Mouse (Mus musculus): ENCODE results near the gene Pigu. TPM values are rescaled to one million over a fixed set of nuclear protein-coding genes. Genes with fewer than 3 reads are reported as not detected.

Pigu gene
- total and polyA plus RNA-seq, 2 experiments: 9.3 to 24.0 TPM

DNA sequence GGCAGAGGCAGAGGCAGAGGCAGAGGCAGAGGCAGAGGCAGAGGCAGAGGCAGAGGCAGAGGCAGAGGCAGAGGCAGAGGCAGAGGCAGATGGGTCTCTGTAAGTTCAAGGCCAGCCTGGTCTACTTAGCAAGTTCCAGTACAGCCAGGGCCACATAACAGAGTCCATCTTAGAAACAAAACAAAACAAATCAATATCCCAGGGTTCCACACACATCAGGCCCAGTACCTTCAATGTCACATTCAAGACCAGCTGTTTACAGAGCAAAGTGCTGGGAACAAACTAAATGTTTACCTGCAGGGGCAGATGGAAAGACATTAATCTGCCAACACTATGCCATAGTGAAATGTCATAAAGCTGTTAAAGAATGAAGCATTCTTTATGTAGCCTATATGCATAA, 17.3 kb upstream of the Pigu start:
- DNase-seq (ENCODE audit: extremely low read depth, low read depth, low spot score): peak; percentile 92
- peaks cover 27% of the 10 kb centered on the region for H3K4me1 ChIP-seq (ENCODE audit: control insufficient read depth, insufficient read depth, low read length)
- no peaks in the 10 kb centered on the region for H3K27me3 ChIP-seq (ENCODE audit: control insufficient read depth, insufficient read depth, low read length)
- H3K36me3 ChIP-seq (ENCODE audit: control insufficient read depth, insufficient read depth, low read length): no peaks in the 10 kb centered on the region
- H3K4me3 ChIP-seq (ENCODE audit: insufficient read depth, low read depth, low read length): no peak overlapping the region
- peak overlapping the region; percentile 98 for H3K27ac ChIP-seq (replicated peaks; ENCODE audit: insufficient read depth, low read depth, low read length)
- no peaks in the 10 kb centered on the region for H3K79me2 ChIP-seq (ENCODE audit: control insufficient read depth, insufficient read depth, low read length)
- H3K9ac ChIP-seq (ENCODE audit: low read depth, low read length): peak overlapping the region; percentile 73
- no peak for TF ChIP-seq CTCF (IDR thresholded peaks at IDR 0.05; ENCODE audit: low read depth, low read length)
- TF ChIP-seq POLR2A (IDR thresholded peaks at IDR 0.05; ENCODE audit: extremely low read depth, insufficient read depth, low read length): no peak

DNA sequence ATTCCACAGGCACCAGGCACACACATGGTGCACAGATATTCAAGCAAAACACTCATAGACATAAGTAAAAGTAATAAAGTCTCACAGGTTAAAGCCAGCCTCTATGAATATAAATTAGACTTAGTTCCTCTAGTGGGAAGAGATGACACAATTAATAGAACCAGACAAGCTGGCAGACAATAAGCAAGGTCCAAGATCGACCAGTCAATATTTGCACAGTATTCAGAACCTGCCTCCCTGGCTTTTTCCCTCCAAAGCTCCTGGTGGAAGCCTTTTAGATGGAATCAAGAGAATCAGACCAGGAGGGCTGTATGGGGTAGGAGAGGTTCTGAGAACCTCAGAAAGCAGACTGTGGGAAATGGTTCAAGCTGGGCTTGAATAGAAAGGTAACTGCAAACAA, 16.7 kb upstream of the Pigu start:
- peak overlapping the region; percentile 73 for H3K9ac ChIP-seq (ENCODE audit: low read depth, low read length)
- peak; percentile 95 for DNase-seq (ENCODE audit: extremely low read depth, low read depth, low spot score)
- TF ChIP-seq POLR2A (IDR thresholded peaks at IDR 0.05; ENCODE audit: extremely low read depth, insufficient read depth, low read length) (no peak), CTCF (IDR thresholded peaks at IDR 0.05; ENCODE audit: low read depth, low read length) (no peak)
- no peaks in the 10 kb centered on the region for H3K36me3 ChIP-seq (ENCODE audit: control insufficient read depth, insufficient read depth, low read length)
- no peaks in the 10 kb centered on the region for H3K79me2 ChIP-seq (ENCODE audit: control insufficient read depth, insufficient read depth, low read length)
- H3K27ac ChIP-seq (replicated peaks; ENCODE audit: insufficient read depth, low read depth, low read length): peak overlapping the region; percentile 98
- H3K4me3 ChIP-seq (ENCODE audit: insufficient read depth, low read depth, low read length): no peak overlapping the region
- no peaks in the 10 kb centered on the region for H3K27me3 ChIP-seq (ENCODE audit: control insufficient read depth, insufficient read depth, low read length)
- H3K4me1 ChIP-seq (ENCODE audit: control insufficient read depth, insufficient read depth, low read length): peaks cover 23% of the 10 kb centered on the region
- WGBS: 8% methylated on average over 1 of the region's 1 CpGs

DNA sequence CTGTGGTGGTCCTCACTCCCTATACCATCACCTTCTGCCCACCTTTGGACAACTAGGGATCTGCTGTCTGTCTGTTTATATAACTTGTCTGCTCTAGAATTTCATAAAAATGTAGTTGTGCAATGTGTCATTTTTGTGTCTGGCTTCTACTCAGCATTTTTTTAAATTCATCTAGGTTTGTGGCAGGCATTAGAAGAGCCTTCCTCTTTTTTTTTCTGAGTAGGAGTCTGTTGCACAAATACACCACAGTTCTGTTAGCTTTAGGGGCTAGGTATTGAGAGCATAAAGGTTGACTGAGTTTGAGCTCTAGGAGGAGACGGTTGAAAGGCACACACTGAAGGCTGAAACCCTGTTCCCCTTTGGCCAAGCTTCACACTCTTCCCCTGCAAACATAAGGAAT, 16.1 kb upstream of the Pigu start:
- Histone ChIP-seq H3K36me3 (ENCODE audit: control insufficient read depth, insufficient read depth, low read length) (no peaks in the 10 kb centered on the region), H3K9ac (ENCODE audit: low read depth, low read length) (peak overlapping the region; percentile 60), H3K4me1 (ENCODE audit: control insufficient read depth, insufficient read depth, low read length) (peaks cover 23% of the 10 kb centered on the region), H3K79me2 (ENCODE audit: control insufficient read depth, insufficient read depth, low read length) (no peaks in the 10 kb centered on the region), H3K4me3 (ENCODE audit: insufficient read depth, low read depth, low read length) (no peak overlapping the region), H3K27me3 (ENCODE audit: control insufficient read depth, insufficient read depth, low read length) (no peaks in the 10 kb centered on the region), H3K27ac (replicated peaks; ENCODE audit: insufficient read depth, low read depth, low read length) (peak overlapping the region; percentile 95)
- WGBS: 9% methylated on average over 1 of the region's 1 CpGs
- DNase-seq (ENCODE audit: extremely low read depth, low read depth, low spot score): peak; percentile 75
- TF ChIP-seq POLR2A (IDR thresholded peaks at IDR 0.05; ENCODE audit: extremely low read depth, insufficient read depth, low read length) (no peak), CTCF (IDR thresholded peaks at IDR 0.05; ENCODE audit: low read depth, low read length) (no peak)

DNA sequence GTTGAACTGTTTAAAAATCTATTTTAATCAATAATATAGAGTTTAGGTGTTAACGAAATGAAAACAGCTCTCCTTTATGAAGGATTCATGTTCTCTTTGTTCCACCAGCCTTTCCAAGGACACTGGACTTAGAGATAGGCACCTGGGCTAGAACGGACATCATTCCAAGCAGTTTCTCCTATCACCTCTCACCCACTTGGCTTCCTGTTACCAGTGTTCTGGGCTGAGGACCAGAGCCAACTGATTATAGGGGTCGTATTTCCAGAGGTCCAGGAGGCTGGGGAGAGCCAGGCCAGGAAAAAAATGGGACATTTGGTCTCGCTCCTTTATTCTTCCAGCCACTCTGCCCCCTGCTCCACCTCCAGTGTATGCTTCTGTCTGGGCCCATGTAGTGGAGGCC, 15.2 kb upstream of the Pigu start:
- WGBS: 10% methylated on average over 4 of the region's 4 CpGs
- H3K27me3 ChIP-seq (ENCODE audit: control insufficient read depth, insufficient read depth, low read length): no peaks in the 10 kb centered on the region
- H3K9ac ChIP-seq (ENCODE audit: low read depth, low read length): no peak overlapping the region
- H3K4me1 ChIP-seq (ENCODE audit: control insufficient read depth, insufficient read depth, low read length): peaks cover 23% of the 10 kb centered on the region
- no peaks in the 10 kb centered on the region for H3K79me2 ChIP-seq (ENCODE audit: control insufficient read depth, insufficient read depth, low read length)
- DNase-seq (ENCODE audit: extremely low read depth, low read depth, low spot score): peak; percentile 83
- TF ChIP-seq CTCF (IDR thresholded peaks at IDR 0.05; ENCODE audit: low read depth, low read length) (no peak), POLR2A (IDR thresholded peaks at IDR 0.05; ENCODE audit: extremely low read depth, insufficient read depth, low read length) (no peak)
- H3K4me3 ChIP-seq (ENCODE audit: insufficient read depth, low read depth, low read length): no peak overlapping the region
- no peaks in the 10 kb centered on the region for H3K36me3 ChIP-seq (ENCODE audit: control insufficient read depth, insufficient read depth, low read length)
- peak overlapping the region; percentile 95 for H3K27ac ChIP-seq (replicated peaks; ENCODE audit: insufficient read depth, low read depth, low read length)

DNA sequence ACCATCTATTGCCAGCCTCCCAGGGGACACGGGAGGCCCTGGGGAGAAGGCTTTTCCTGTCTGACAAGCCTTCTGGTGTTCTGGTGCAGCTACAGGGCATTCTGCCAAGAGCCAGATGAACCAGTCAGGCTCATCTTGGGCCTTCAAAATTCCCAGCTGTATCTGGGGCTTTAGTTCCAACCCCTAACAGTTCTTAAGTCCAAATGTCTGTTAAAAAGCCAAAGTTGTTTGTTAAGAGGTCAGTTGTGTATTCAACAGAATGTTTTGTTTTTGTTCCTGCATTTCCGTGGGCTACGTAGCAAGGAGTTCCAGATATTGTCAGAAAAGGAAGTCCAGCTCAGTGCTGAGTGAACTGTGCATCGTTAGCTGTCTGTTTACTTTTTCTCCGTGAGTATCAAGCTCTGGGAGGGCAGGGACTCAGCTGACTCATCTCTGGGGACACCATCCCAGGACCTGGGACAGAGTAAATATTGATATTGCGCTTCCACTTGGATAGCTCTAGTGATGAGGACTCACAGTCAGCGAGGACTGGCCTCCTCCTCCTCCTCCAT, 12.2 kb upstream of the Pigu start:
- TF ChIP-seq POLR2A (IDR thresholded peaks at IDR 0.05; ENCODE audit: extremely low read depth, insufficient read depth, low read length): no peak
- TF ChIP-seq CTCF (IDR thresholded peaks at IDR 0.05; ENCODE audit: low read depth, low read length): no peak
- Histone ChIP-seq H3K27me3 (ENCODE audit: control insufficient read depth, insufficient read depth, low read length) (no peaks in the 10 kb centered on the region), H3K27ac (replicated peaks; ENCODE audit: insufficient read depth, low read depth, low read length) (peak overlapping the region; percentile 89), H3K79me2 (ENCODE audit: control insufficient read depth, insufficient read depth, low read length) (no peaks in the 10 kb centered on the region), H3K4me1 (ENCODE audit: control insufficient read depth, insufficient read depth, low read length) (peaks cover 20% of the 10 kb centered on the region), H3K36me3 (ENCODE audit: control insufficient read depth, insufficient read depth, low read length) (no peaks in the 10 kb centered on the region), H3K9ac (ENCODE audit: low read depth, low read length) (peak overlapping the region; percentile 30; the same call in 1 of the 2 replicates), H3K4me3 (ENCODE audit: insufficient read depth, low read depth, low read length) (no peak overlapping the region)
- 3% methylated on average over 7 of the region's 7 CpGs for WGBS
- DNase-seq (ENCODE audit: extremely low read depth, low read depth, low spot score): peak; percentile 99

DNA sequence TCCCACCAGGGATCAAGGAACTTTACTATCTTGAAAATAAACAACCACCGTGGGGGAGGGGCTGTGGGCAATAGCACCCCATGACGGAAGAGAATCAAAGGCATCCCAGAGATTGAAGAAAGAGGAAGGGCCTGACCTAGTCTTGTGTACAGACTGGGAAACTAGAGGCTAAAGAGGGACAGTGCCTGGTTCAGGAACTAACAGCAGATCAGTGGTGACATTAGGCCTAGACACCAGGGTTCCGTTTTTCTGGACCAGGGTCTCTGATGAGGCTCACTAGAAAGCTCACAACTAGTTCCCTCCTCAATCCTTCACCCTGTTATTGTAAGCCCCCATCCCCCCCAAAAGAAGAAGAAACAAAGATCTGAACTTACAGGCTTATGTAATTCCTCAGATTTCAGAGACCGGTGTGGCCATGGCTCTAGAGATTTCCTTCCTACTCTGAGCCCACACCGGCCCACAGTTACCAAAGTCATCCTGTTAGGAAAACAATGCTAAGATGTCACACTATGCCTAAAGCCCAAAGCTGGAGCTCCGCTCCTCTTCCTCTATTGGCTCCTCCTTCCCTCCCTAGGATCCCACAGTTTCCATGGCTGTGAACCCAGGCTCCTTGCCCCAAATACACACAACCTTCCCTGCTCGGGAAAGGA, 10.5 kb upstream of the Pigu start:
- Histone ChIP-seq H3K27me3 (ENCODE audit: control insufficient read depth, insufficient read depth, low read length) (no peaks in the 10 kb centered on the region), H3K9ac (ENCODE audit: low read depth, low read length) (no peak overlapping the region), H3K4me1 (ENCODE audit: control insufficient read depth, insufficient read depth, low read length) (peaks cover 11% of the 10 kb centered on the region; the same call in 1 of the 2 replicates), H3K36me3 (ENCODE audit: control insufficient read depth, insufficient read depth, low read length) (no peaks in the 10 kb centered on the region), H3K27ac (replicated peaks; ENCODE audit: insufficient read depth, low read depth, low read length) (peak overlapping the region; percentile 54), H3K79me2 (ENCODE audit: control insufficient read depth, insufficient read depth, low read length) (no peaks in the 10 kb centered on the region), H3K4me3 (ENCODE audit: insufficient read depth, low read depth, low read length) (no peak overlapping the region)
- DNase-seq (ENCODE audit: extremely low read depth, low read depth, low spot score): no peak
- WGBS: 77% methylated on average over 7 of the region's 7 CpGs
- TF ChIP-seq CTCF (IDR thresholded peaks at IDR 0.05; ENCODE audit: low read depth, low read length) (no peak), POLR2A (IDR thresholded peaks at IDR 0.05; ENCODE audit: extremely low read depth, insufficient read depth, low read length) (no peak)
